Mouse (Mus musculus) lung, embryonic 16.5 days (tissue): ENCODE data around the gene Atp6v0b. TPM values are rescaled to one million over a fixed set of nuclear protein-coding genes. Genes with fewer than 3 reads are reported as not detected.

ENCODE experiments used
- ATAC-seq: fragments of 200-750 bp; cut with Nextera tagmentation; 2 replicates; pipeline ENCODE4 v1.8.0; 2017; ENCODE audit warnings: low read depth, mild to moderate bottlenecking, moderate library complexity
- H3K27ac ChIP-seq: fragments of 300-500 bp; sonication (generic); 2 replicates; pipeline ENCODE4 v1.5.1; 2014; ENCODE audit warnings: mild to moderate bottlenecking, control low read depth, low read length
- H3K27me3 ChIP-seq: fragments of 300-500 bp; sonication (generic); 2 replicates; pipeline ENCODE4 v1.6.1; 2014; ENCODE audit warnings: low read depth, low read length, mixed read lengths; ENCODE audit not compliant: control insufficient read depth, insufficient read depth
- H3K36me3 ChIP-seq: fragments of 300-500 bp; sonication (generic); 2 replicates; pipeline ENCODE4 v1.6.1; 2014; ENCODE audit warnings: low read length; ENCODE audit not compliant: control insufficient read depth, insufficient read depth
- H3K4me1 ChIP-seq: fragments of 300-500 bp; sonication (generic); replicated peaks from 2 replicates; pipeline ENCODE4 v1.6.1; 2014; ENCODE audit warnings: low read length, mixed read lengths; ENCODE audit not compliant: control insufficient read depth, insufficient read depth
- H3K4me2 ChIP-seq: fragments of 300-500 bp; sonication (generic); 2 replicates; pipeline ENCODE4 v1.6.1; 2014; ENCODE audit warnings: low read depth, low read length, control low read depth
- H3K4me3 ChIP-seq: fragments of 300-500 bp; sonication (generic); 2 replicates; pipeline ENCODE4 v1.5.1; 2014; ENCODE audit warnings: mild to moderate bottlenecking, low read length, control low read depth
- H3K9ac ChIP-seq: fragments of 300-500 bp; sonication (generic); 2 replicates; pipeline ENCODE4 v1.6.1; 2014; ENCODE audit warnings: low read length, control low read depth
- H3K9me3 ChIP-seq: fragments of 300-500 bp; sonication (generic); 2 replicates; pipeline ENCODE4 v1.6.1; 2016; ENCODE audit warnings: low read length; ENCODE audit not compliant: control insufficient read depth
- WGBS: fragments of 180-500 bp; shearing (Covaris S2); extraction: QIAGEN DNeasy Blood & Tissue Kit; methylation state at CpG from one replicate; pipeline ENCODE4 v1.1.7; 2014; 5-methylcytosine and 5-hydroxymethylcytosine counted together
- polyA plus RNA-seq: library from polyadenylated mRNA; unstranded; fragments of >200 nt; fragmentation: Nextera tagmentation; extraction: Ambion mirVana; gene quantifications from 2 replicates; pipeline ENCODE4 v1.2.1, GENCODE M21; 2015

Atp6v0b gene
- polyA plus RNA-seq, 1 experiment from 2014 or later: 180 TPM

DNA sequence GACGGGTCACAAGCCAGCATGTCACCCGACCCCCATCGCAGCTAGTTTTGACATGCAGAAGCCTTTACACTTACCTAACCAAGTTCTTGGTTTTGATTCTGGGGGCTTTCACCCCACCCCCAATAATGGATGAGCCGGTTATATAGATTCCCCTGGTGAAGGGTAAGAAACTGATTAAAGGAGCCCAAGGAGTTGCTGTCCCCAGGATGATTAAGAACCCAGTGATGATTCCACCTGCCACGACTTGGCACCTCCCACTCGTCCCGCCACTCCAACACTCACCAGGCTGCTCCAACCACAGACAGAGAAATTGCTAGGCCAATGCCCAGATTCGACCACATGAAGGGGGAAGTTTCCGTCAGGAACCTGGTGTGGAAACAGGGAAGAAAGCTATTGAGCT is 1.1 kb downstream of the Atp6v0b start:
- H3K27ac ChIP-seq: no peak overlapping the region
- no peaks in the 10 kb centered on the region for H3K27me3 ChIP-seq
- peak overlapping the region; percentile 98 for H3K4me2 ChIP-seq
- H3K4me1 ChIP-seq: peaks cover 23% of the 10 kb centered on the region
- H3K4me3 ChIP-seq: peak overlapping the region; percentile 97
- WGBS: 78% methylated on average over 9 of the region's 9 CpGs
- H3K9ac ChIP-seq: peak overlapping the region; percentile 92; the same call in 1 of the 2 replicates
- peaks cover 2% of the 10 kb centered on the region; the same call in 1 of the 2 replicates for H3K36me3 ChIP-seq
- no peak for ATAC-seq
- no peaks in the 10 kb centered on the region for H3K9me3 ChIP-seq

DNA sequence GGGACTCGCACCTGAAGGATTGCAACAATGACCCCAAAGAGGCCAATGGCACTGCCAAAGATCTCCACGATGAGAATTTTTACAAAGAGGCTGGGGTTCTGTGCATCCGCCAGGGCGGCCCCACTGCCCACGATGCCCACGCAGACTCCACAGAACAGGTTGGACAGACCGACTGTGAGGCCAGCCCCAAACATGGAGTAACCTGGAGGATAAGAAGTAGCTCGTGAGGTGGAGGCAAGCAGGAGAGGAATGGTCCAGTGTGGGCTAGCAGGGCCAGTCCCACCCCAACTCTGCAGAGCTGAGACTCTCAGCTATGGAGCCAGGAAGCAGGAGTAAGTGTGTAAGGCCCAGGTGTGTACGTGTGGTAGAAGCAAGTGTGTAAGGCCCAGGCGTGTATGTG is 2.0 kb downstream of the Atp6v0b start:
- H3K27ac ChIP-seq: no peak overlapping the region
- no peak overlapping the region for H3K4me3 ChIP-seq
- no peak overlapping the region for H3K4me2 ChIP-seq
- no peaks in the 10 kb centered on the region for H3K9me3 ChIP-seq
- H3K27me3 ChIP-seq: no peaks in the 10 kb centered on the region
- no peak overlapping the region for H3K9ac ChIP-seq
- 92% methylated on average over 10 of the region's 10 CpGs for WGBS
- ATAC-seq: no peak
- H3K36me3 ChIP-seq: peaks cover 2% of the 10 kb centered on the region; the same call in 1 of the 2 replicates
- H3K4me1 ChIP-seq: peaks cover 20% of the 10 kb centered on the region

GRCm38 (mm10) chr4:117884146-117884545 is 3.0 kb downstream of the Atp6v0b start:
- H3K4me2 ChIP-seq: no peak overlapping the region
- WGBS: 92% methylated on average over 1 of the region's 1 CpGs

GRCm38 (mm10) chr4:117882701-117883691 is 4.1 kb downstream of the Atp6v0b start, which contains the start of gene B4galt2:
TSS of gene B4galt2 (minus strand) at chr4:117883487.
- under 1% methylated on average over 45 of the region's 103 CpGs for whole genome bisulfite sequencing

More at GRCm38 (mm10) chr4:117884146-117884545, 3.0 kb downstream of the Atp6v0b start:
- H3K36me3 ChIP-seq: peaks cover 2% of the 10 kb centered on the region; the same call in 1 of the 2 replicates
- no peaks in the 10 kb centered on the region for H3K9me3 ChIP-seq
- no peak overlapping the region for H3K9ac ChIP-seq
- no peaks in the 10 kb centered on the region for H3K27me3 ChIP-seq
- peaks cover 20% of the 10 kb centered on the region for H3K4me1 ChIP-seq
- no peak overlapping the region for H3K4me3 ChIP-seq
- no peak overlapping the region for H3K27ac ChIP-seq
- no peak for ATAC-seq

GRCm38 (mm10) chr4:117878703-117879102 is 8.4 kb downstream of the Atp6v0b start:
- H3K4me1 ChIP-seq: peaks cover 8% of the 10 kb centered on the region
- no peaks in the 10 kb centered on the region for H3K9me3 ChIP-seq
- peaks cover 9% of the 10 kb centered on the region for H3K36me3 ChIP-seq
- no peak overlapping the region for H3K9ac ChIP-seq
- WGBS: 71% methylated on average over 5 of the region's 5 CpGs
- ATAC-seq: no peak
- no peak overlapping the region for H3K4me2 ChIP-seq
- H3K27me3 ChIP-seq: no peaks in the 10 kb centered on the region
- H3K4me3 ChIP-seq: no peak overlapping the region
- H3K27ac ChIP-seq: no peak overlapping the region

More at GRCm38 (mm10) chr4:117882701-117883691, 4.1 kb downstream of the Atp6v0b start, which contains the start of gene B4galt2:
- peak within 1 kb of the TSS; percentile 25 for H3K27ac ChIP-seq
- H3K27me3 ChIP-seq: no peaks in the 10 kb centered on the region
- H3K4me1 ChIP-seq: peaks cover 20% of the 10 kb centered on the region
- peak; percentile 67 for ATAC-seq
- H3K4me2 ChIP-seq: peak within 1 kb of the TSS; percentile 90
- peak within 1 kb of the TSS; percentile 79 for H3K9ac ChIP-seq
- 0 out of 2 replicates have a peak, but pooled peaks cover 2% of the 10 kb centered on the region for H3K36me3 ChIP-seq
- H3K9me3 ChIP-seq: no peaks in the 10 kb centered on the region
- H3K4me3 ChIP-seq: peak within 1 kb of the TSS; percentile 64

DNA sequence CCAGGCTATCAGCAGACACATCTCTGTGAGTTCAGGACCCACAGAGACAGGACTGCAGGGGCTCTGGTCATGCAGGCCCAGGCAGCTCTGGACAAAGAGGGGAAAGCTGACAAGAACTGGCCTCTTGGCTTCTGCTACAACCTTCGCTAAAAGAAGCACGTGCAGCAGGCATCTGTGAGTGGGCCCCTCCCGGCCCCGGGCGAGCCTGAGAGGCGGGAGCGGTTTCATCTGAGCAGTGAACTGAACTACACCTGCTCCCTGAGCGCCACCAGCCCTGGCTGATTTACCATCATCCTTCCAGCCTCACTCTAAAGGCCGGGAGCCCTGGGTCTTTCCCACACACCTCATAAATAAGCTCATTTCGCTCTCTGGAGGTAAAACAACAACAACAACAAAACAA is 8.8 kb downstream of the Atp6v0b start:
- no peak overlapping the region for H3K4me3 ChIP-seq
- no peaks in the 10 kb centered on the region for H3K27me3 ChIP-seq
- no peak overlapping the region for H3K27ac ChIP-seq
- H3K9me3 ChIP-seq: no peaks in the 10 kb centered on the region
- 58% methylated on average over 10 of the region's 10 CpGs for WGBS
- no peak overlapping the region for H3K4me2 ChIP-seq
- no peak overlapping the region for H3K9ac ChIP-seq
- peaks cover 9% of the 10 kb centered on the region for H3K36me3 ChIP-seq
- peaks cover 5% of the 10 kb centered on the region for H3K4me1 ChIP-seq
- no peak for ATAC-seq

DNA sequence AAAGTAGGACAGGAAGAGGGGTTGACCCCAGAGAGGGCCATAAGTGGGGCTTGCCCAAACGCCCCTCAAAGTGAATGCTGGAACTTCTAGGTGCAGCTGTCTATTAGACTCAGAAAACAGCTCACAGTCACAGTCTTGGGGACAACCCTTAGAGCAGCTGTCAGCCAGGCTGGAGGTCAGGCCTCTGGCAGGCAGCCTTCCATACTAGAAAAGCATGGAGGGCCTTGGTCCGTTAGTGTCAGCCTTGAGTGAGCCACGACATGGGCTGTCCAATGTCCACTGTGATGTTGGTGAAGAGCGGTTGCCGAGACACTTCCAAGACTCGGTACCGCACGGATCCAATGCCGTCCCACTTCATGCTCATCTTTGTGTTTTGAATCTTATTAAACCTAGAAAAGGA is 13.5 kb downstream of the Atp6v0b start:
- H3K36me3 ChIP-seq: peaks cover 9% of the 10 kb centered on the region
- H3K9me3 ChIP-seq: no peaks in the 10 kb centered on the region
- 84% methylated on average over 9 of the region's 9 CpGs for WGBS
- H3K4me2 ChIP-seq: no peak overlapping the region
- no peak overlapping the region for H3K4me3 ChIP-seq
- H3K4me1 ChIP-seq: peaks cover 6% of the 10 kb centered on the region; the same call in 1 of the 2 replicates
- H3K9ac ChIP-seq: no peak overlapping the region
- H3K27ac ChIP-seq: no peak overlapping the region
- no peaks in the 10 kb centered on the region for H3K27me3 ChIP-seq
- no peak for ATAC-seq

GRCm38 (mm10) chr4:117872471-117872886 is 14.7 kb downstream of the Atp6v0b start, which contains the start of gene Ccdc24:
TSS of gene Ccdc24 (minus strand) at chr4:117872557.
- peaks cover under 1% of the 10 kb centered on the region; the same call in 1 of the 2 replicates for H3K27me3 ChIP-seq
- no peaks in the 10 kb centered on the region for H3K9me3 ChIP-seq
- 8% methylated on average over 14 of the region's 14 CpGs for WGBS
- peaks cover 6% of the 10 kb centered on the region; the same call in 1 of the 2 replicates for H3K4me1 ChIP-seq
- H3K36me3 ChIP-seq: peaks cover 9% of the 10 kb centered on the region
- H3K4me2 ChIP-seq: peak within 1 kb of the TSS; percentile 52
- ATAC-seq: 0 out of 2 replicates have a peak, but pooled peaks have one; percentile 32
- H3K27ac ChIP-seq: no peak within 1 kb of the TSS
- peak within 1 kb of the TSS; percentile 47 for H3K9ac ChIP-seq
- peak within 1 kb of the TSS; percentile 36 for H3K4me3 ChIP-seq

DNA sequence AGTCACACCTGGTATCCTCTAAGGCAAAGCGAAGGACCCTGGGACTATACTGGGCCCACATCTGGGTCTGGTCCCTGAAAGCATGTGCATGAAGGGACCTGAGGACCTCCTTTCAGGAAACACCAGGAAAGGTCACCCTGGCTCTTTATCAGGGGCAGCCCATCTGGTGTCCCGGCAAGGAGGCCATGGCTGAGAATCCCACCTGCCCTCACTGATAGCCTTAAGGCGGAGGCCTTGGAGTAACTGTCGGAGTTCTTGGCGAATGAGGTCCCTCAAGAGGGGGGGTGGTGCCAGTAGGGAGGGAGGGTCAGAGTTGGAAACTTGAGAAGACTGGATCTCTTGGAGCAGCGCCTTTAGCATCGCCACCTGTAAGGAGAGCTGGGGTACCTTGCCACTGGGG is 15.3 kb downstream of the Atp6v0b start:
- Histone ChIP-seq H3K4me1 (peaks cover 7% of the 10 kb centered on the region; the same call in 1 of the 2 replicates), H3K4me3 (no peak overlapping the region), H3K4me2 (no peak overlapping the region), H3K27me3 (peaks cover 4% of the 10 kb centered on the region; the same call in 1 of the 2 replicates), H3K27ac (no peak overlapping the region), H3K9ac (no peak overlapping the region), H3K36me3 (peaks cover 5% of the 10 kb centered on the region; the same call in 1 of the 2 replicates), H3K9me3 (no peaks in the 10 kb centered on the region)
- WGBS: 42% methylated on average over 7 of the region's 7 CpGs
- 0 out of 2 replicates have a peak, but pooled peaks have one; percentile 9 for ATAC-seq
